Mouse (Mus musculus) thymus, adult 2 months (tissue): ENCODE data around the gene Ddx46. TPM values are rescaled to one million over a fixed set of nuclear protein-coding genes. Genes with fewer than 3 reads are reported as not detected.
A peak's percentile ranks its signal among the peaks of the same experiment; 100 is the strongest.

ENCODE experiments used
- DNase-seq: peaks from one replicate; pipeline ENCODE4 v3.0.0; 2021
- H3K27ac ChIP-seq: fragments of 200-500 bp; 2 replicates; pipeline ENCODE4 v1.5.1; 2012; ENCODE audit warnings: low read length, control low read depth; ENCODE audit not compliant: control insufficient read depth, insufficient read depth
- H3K27me3 ChIP-seq: fragments of 200-500 bp; 2 replicates; pipeline ENCODE4 v1.6.1; 2012; ENCODE audit warnings: mild to moderate bottlenecking, low read length, moderate library complexity, mixed read lengths; ENCODE audit not compliant: control insufficient read depth, insufficient read depth
- H3K36me3 ChIP-seq: fragments of 200-500 bp; 2 replicates; pipeline ENCODE4 v1.6.1; 2012; ENCODE audit warnings: mild to moderate bottlenecking, low read length, moderate library complexity; ENCODE audit not compliant: control insufficient read depth, insufficient read depth
- H3K4me1 ChIP-seq: fragments of 200-500 bp; replicated peaks from 2 replicates; pipeline ENCODE4 v1.6.1; 2012; ENCODE audit warnings: low read length; ENCODE audit not compliant: control insufficient read depth, insufficient read depth
- H3K4me3 ChIP-seq: fragments of 200-500 bp; 2 replicates; pipeline ENCODE4 v1.5.1; 2012; ENCODE audit warnings: mild to moderate bottlenecking, low read length, control low read depth, moderate library complexity; ENCODE audit not compliant: control insufficient read depth, insufficient read depth
- CTCF ChIP-seq: fragments of 200-500 bp; IDR thresholded peaks from 2 replicates; pipeline ENCODE4 v1.5.1; 2012; ENCODE audit warnings: mild to moderate bottlenecking, control low read depth, low read length, moderate library complexity, borderline replicate concordance; ENCODE audit not compliant: control insufficient read depth, poor library complexity, insufficient read depth; ENCODE audit errors: extremely low read depth
- POLR2A ChIP-seq: fragments of 200-500 bp; IDR thresholded peaks from 2 replicates; pipeline ENCODE4 v1.6.1; 2012; ENCODE audit warnings: mild to moderate bottlenecking, low read length, control low read depth, moderate library complexity; ENCODE audit not compliant: control insufficient read depth, poor library complexity, insufficient read depth; ENCODE audit errors: extremely low read depth
- WGBS: fragments of 180-500 bp; shearing (Covaris S2); methylation state at CpG from one replicate; pipeline ENCODE4 v1.1.7; 2018; 5-methylcytosine and 5-hydroxymethylcytosine counted together
- polyA plus RNA-seq: library from polyadenylated mRNA; depleted of rRNA; stranded (reverse); fragments of >200 nt; gene quantifications from 2 replicates; pipeline ENCODE4 v1.2.3, GENCODE M21; 2012

Gene Ddx46
- polyA plus RNA-seq, 1 experiment, result 29.5 TPM

- DNase-seq, result peak; percentile 77
- TF ChIP-seq POLR2A (peak; percentile 56), CTCF (no peak)
- Histone ChIP-seq H3K27ac (peak within 1 kb of the TSS; percentile 6), H3K4me1 (peaks cover 4% of the 10 kb centered on the region), H3K36me3 (peaks cover 19% of the 10 kb centered on the region), H3K27me3 (no peaks in the 10 kb centered on the region), H3K4me3 (peak within 1 kb of the TSS; percentile 100)
- 7% methylated on average over 50 of the region's 51 CpGs for WGBS
Measured at GRCm38 (mm10) chr13:55599566-55600540, 35.0 kb upstream of the Ddx46 start, which contains the start of gene B4galt7. Gene B4galt7, plus strand, starts transcription at chr13:55599896.

GRCm38 (mm10) chr13:55600657-55601056, 34.2 kb upstream of the Ddx46 start:
- under 1% methylated on average over 9 of the region's 9 CpGs for WGBS
- H3K27ac ChIP-seq, result peak overlapping the region; percentile 78

GRCm38 (mm10) chr13:55601611-55602010, 33.2 kb upstream of the Ddx46 start:
- 5% methylated on average over 3 of the region's 3 CpGs for WGBS

More at GRCm38 (mm10) chr13:55600657-55601056, 34.2 kb upstream of the Ddx46 start:
- Histone ChIP-seq H3K27me3 (no peaks in the 10 kb centered on the region), H3K4me3 (peak overlapping the region; percentile 100; the same call in 1 of the 2 replicates), H3K4me1 (peaks cover 4% of the 10 kb centered on the region), H3K36me3 (peaks cover 14% of the 10 kb centered on the region)
- TF ChIP-seq CTCF (no peak), POLR2A (no peak)
- peak; percentile 44 for DNase-seq

GRCm38 (mm10) chr13:55604606-55605005, 30.2 kb upstream of the Ddx46 start:
- TF ChIP-seq CTCF (no peak), POLR2A (no peak)
- Histone ChIP-seq H3K27ac (no peak overlapping the region), H3K36me3 (peaks cover 11% of the 10 kb centered on the region), H3K4me1 (peaks cover 2% of the 10 kb centered on the region), H3K27me3 (no peaks in the 10 kb centered on the region), H3K4me3 (no peak overlapping the region)
- WGBS, result 93% methylated on average over 3 of the region's 3 CpGs
- no peak for DNase-seq

More at GRCm38 (mm10) chr13:55601611-55602010, 33.2 kb upstream of the Ddx46 start:
- Histone ChIP-seq H3K27ac (no peak overlapping the region), H3K36me3 (peaks cover 6% of the 10 kb centered on the region), H3K4me3 (no peak overlapping the region), H3K27me3 (no peaks in the 10 kb centered on the region), H3K4me1 (peaks cover 4% of the 10 kb centered on the region)
- peak; percentile 87 for DNase-seq
- no peak for TF ChIP-seq CTCF
- no peak for TF ChIP-seq POLR2A

GRCm38 (mm10) chr13:55606899-55607623, 27.8 kb upstream of the Ddx46 start:
- H3K4me3 ChIP-seq, result no peak overlapping the region
- H3K27me3 ChIP-seq, result no peaks in the 10 kb centered on the region
- TF ChIP-seq CTCF (no peak), POLR2A (no peak)
- no peak overlapping the region for H3K27ac ChIP-seq
- no peak for DNase-seq
- H3K36me3 ChIP-seq, result peaks cover 13% of the 10 kb centered on the region
- no peaks in the 10 kb centered on the region for H3K4me1 ChIP-seq
- WGBS, result 89% methylated on average over 10 of the region's 10 CpGs

- Histone ChIP-seq H3K36me3 (peaks cover 13% of the 10 kb centered on the region), H3K4me1 (no peaks in the 10 kb centered on the region), H3K4me3 (no peak overlapping the region), H3K27ac (no peak overlapping the region), H3K27me3 (no peaks in the 10 kb centered on the region)
- DNase-seq, result no peak
- TF ChIP-seq CTCF (no peak), POLR2A (no peak)
- WGBS, result 100% methylated on average over 2 of the region's 2 CpGs
Measured at GRCm38 (mm10) chr13:55607624-55608006, 27.2 kb upstream of the Ddx46 start.
